Mouse (Mus musculus) intestine, embryonic 16.5 days (tissue): Measurements from ENCODE around the gene Cct4. TPM values are rescaled to one million over a fixed set of nuclear protein-coding genes. Genes with fewer than 3 reads are reported as not detected.

Experiments used
- ATAC-seq: fragments of 200-750 bp; cut with Nextera tagmentation; 2 replicates; pipeline ENCODE4 v1.8.0; 2017; ENCODE audit warnings: moderate TSS enrichment, moderate library complexity
- H3K27ac ChIP-seq: fragments of 300-500 bp; sonication (generic); 2 replicates; pipeline ENCODE4 v1.5.1; 2014; ENCODE audit warnings: mild to moderate bottlenecking, low read length
- H3K27me3 ChIP-seq: fragments of 300-500 bp; sonication (generic); replicated peaks from 2 replicates; pipeline ENCODE4 v1.6.1; 2014; ENCODE audit warnings: low read length, control low read depth, mixed read lengths; ENCODE audit not compliant: control insufficient read depth, insufficient read depth
- H3K36me3 ChIP-seq: fragments of 300-500 bp; sonication (generic); 2 replicates; pipeline ENCODE4 v1.6.1; 2014; ENCODE audit warnings: low read length, control low read depth; ENCODE audit not compliant: control insufficient read depth, insufficient read depth
- H3K4me1 ChIP-seq: fragments of 300-500 bp; sonication (generic); 2 replicates; pipeline ENCODE4 v1.6.1; 2014; ENCODE audit warnings: low read length, control low read depth, mixed read lengths; ENCODE audit not compliant: control insufficient read depth, insufficient read depth
- H3K4me2 ChIP-seq: fragments of 300-500 bp; sonication (generic); 2 replicates; pipeline ENCODE4 v1.6.1; 2014; ENCODE audit warnings: low read depth, low read length, control low read depth
- H3K4me3 ChIP-seq: fragments of 300-500 bp; sonication (generic); 2 replicates; pipeline ENCODE4 v1.5.1; 2014; ENCODE audit warnings: mild to moderate bottlenecking, low read length
- H3K9ac ChIP-seq: fragments of 300-500 bp; sonication (generic); 2 replicates; pipeline ENCODE4 v1.6.1; 2014; ENCODE audit warnings: low read depth, low read length
- H3K9me3 ChIP-seq: fragments of 300-500 bp; sonication (generic); 2 replicates; pipeline ENCODE4 v1.6.1; 2016; ENCODE audit warnings: low read length, control low read depth; ENCODE audit not compliant: control insufficient read depth
- WGBS: fragments of 180-500 bp; shearing (Covaris S2); extraction: QIAGEN DNeasy Blood & Tissue Kit; methylation state at CpG from one replicate; pipeline ENCODE4 v1.1.7; 2014; 5-methylcytosine and 5-hydroxymethylcytosine counted together
- polyA plus RNA-seq: library from polyadenylated mRNA; unstranded; fragments of >200 nt; fragmentation: Nextera tagmentation; extraction: Ambion mirVana; gene quantifications from 2 replicates; pipeline ENCODE4 v1.2.1, GENCODE M21; 2015

Cct4 gene
- polyA plus RNA-seq, 1 experiment from 2014 or later: 241 TPM

DNA sequence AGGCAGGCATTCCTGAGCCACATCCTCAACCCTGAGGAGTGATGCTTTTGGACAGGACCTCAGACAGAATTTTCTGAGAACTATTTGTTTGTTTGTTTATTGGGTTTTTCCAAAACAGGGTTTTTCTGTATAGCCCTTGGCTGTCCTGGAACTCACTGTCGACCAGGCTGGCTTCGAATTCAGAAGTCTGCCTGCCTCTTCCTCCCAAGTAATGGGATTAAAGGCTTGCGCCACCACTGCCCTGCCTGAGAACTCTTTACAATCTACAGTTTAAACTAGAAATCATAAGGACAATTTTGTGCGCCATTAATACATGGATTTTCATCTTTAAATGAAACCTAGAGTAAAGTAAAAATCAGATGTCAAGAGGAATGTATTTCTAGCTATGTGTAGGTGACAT, 5.1 kb downstream of the Cct4 start:
- H3K27me3 ChIP-seq: no peaks in the 10 kb centered on the region
- no peaks in the 10 kb centered on the region for H3K9me3 ChIP-seq
- no peak overlapping the region for H3K4me2 ChIP-seq
- 96% methylated on average over 4 of the region's 4 CpGs for WGBS
- H3K27ac ChIP-seq: no peak overlapping the region
- no peak for ATAC-seq
- peaks cover 21% of the 10 kb centered on the region; the same call in 1 of the 2 replicates for H3K36me3 ChIP-seq
- peaks cover 5% of the 10 kb centered on the region for H3K4me1 ChIP-seq
- H3K4me3 ChIP-seq: no peak overlapping the region
- H3K9ac ChIP-seq: no peak overlapping the region

DNA sequence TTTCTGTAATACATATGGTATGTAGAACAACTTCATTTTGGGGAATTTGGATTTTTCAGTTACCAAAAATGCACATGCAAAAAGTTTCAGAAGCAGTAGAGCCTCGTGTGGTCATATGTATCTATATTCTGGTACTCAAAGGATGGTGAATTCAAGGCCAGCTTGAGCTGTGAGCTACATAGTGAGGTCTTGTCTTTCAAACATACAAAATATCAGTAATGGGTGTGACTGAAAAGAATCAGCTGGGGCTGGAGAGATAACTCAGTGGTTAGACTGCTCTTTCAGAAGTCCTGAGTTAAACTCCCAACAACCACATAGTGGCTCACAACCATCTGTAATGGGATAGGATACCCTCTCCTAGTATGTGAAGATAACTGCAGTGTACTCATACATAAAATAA, 8.0 kb downstream of the Cct4 start:
- H3K36me3 ChIP-seq: peaks cover 29% of the 10 kb centered on the region
- no peak overlapping the region for H3K4me3 ChIP-seq
- H3K27ac ChIP-seq: no peak overlapping the region
- no peaks in the 10 kb centered on the region for H3K9me3 ChIP-seq
- WGBS: 76% methylated on average over 1 of the region's 1 CpGs
- H3K4me2 ChIP-seq: no peak overlapping the region
- H3K9ac ChIP-seq: no peak overlapping the region
- no peaks in the 10 kb centered on the region for H3K4me1 ChIP-seq
- H3K27me3 ChIP-seq: no peaks in the 10 kb centered on the region
- ATAC-seq: no peak

DNA sequence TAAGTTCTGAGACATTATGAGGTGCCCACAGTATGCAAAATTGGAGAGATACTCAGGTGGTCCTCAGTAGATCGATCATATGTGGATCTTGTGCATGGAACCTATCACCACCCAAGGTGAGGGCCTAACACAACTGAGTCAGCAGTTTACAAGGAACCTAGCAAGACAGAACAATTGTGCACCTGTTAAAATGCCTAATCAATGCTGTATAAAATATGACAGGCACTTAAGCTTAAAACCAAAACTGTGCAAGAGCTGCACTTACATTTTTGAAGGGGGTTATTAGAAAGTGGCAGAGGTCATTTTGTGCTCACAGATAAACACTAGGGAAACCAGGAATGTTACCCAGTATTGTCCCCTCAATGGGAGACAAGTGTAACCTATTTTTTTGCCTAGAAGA, 15.0 kb downstream of the Cct4 start:
- Histone ChIP-seq H3K9me3 (no peaks in the 10 kb centered on the region), H3K36me3 (peaks cover 13% of the 10 kb centered on the region), H3K27ac (no peak overlapping the region), H3K4me2 (no peak overlapping the region), H3K27me3 (no peaks in the 10 kb centered on the region), H3K4me1 (peaks cover 5% of the 10 kb centered on the region; the same call in 1 of the 2 replicates), H3K4me3 (no peak overlapping the region), H3K9ac (no peak overlapping the region)
- ATAC-seq: no peak
- 86% methylated on average over 1 of the region's 1 CpGs for WGBS

DNA sequence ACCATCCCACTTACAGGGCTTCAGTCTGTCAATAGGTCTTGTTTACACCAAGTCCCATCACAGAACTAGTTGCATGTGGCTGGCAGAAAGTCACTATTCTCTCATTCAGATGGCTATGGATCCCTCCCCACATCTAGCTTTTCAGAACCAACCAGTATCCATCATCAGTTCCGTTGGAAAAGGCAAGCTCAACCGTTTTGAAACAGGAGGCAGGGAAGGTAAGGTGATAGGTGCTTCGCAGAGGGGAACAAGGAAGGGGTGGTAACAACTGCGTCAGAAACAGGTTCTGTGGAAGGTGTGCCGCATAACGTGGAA, 16.8 kb downstream of the Cct4 start:
- no peaks in the 10 kb centered on the region for H3K9me3 ChIP-seq
- peak overlapping the region; percentile 86 for H3K4me2 ChIP-seq
- H3K27ac ChIP-seq: peak overlapping the region; percentile 26
- WGBS: 5% methylated on average over 6 of the region's 6 CpGs
- H3K9ac ChIP-seq: peak overlapping the region; percentile 57
- peak overlapping the region; percentile 68 for H3K4me3 ChIP-seq
- peaks cover 5% of the 10 kb centered on the region; the same call in 1 of the 2 replicates for H3K4me1 ChIP-seq
- no peaks in the 10 kb centered on the region for H3K27me3 ChIP-seq
- peaks cover 9% of the 10 kb centered on the region for H3K36me3 ChIP-seq
- ATAC-seq: peak; percentile 37; the same call in 1 of the 2 replicates

DNA sequence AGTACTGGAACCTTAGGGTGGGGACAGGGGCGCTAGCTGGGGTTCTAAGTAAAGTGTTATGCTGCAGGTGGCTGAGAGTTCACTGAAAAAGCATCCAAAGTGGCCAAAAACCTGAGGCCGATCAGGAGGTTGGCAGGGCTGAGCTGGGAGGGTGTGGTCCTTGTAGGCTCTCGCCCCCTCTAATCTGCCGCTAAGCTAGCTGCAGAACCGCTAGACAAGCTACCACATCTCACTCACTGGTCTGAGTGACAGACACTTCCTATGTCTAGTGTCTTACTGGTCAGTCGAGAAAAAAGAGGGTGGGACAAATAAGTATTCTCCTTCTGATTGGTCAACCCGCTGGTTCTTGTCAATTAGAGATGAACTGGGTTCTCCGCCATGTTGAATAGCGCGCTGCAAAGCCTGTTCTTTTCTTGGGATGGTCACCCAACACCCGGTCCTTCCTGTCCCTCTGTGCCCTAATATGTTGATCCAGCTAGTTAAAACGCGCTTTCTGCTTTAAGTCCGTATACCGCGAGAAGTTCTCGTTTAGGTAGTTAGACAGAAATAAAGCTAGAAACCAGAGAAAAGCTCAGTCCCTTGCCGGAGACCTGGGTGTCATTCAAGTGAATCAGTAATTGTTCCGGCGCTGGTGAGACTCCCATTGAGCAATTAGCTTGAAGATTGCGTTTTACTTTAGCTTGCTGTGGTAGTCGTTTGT, 17.3 kb downstream of the Cct4 start, which contains the start of gene Fam161a:
Gene Fam161a, plus strand, starts transcription at position 51 of the 700 bp plus-strand sequence.
- WGBS: under 1% methylated on average over 22 of the region's 22 CpGs
- H3K4me3 ChIP-seq: peak within 1 kb of the TSS; percentile 68
- peaks cover 7% of the 10 kb centered on the region for H3K36me3 ChIP-seq
- H3K4me2 ChIP-seq: peak within 1 kb of the TSS; percentile 86
- ATAC-seq: peak; percentile 93
- no peaks in the 10 kb centered on the region for H3K27me3 ChIP-seq
- no peaks in the 10 kb centered on the region for H3K9me3 ChIP-seq
- H3K9ac ChIP-seq: peak within 1 kb of the TSS; percentile 79
- peak within 1 kb of the TSS; percentile 86 for H3K27ac ChIP-seq
- peaks cover 5% of the 10 kb centered on the region; the same call in 1 of the 2 replicates for H3K4me1 ChIP-seq

DNA sequence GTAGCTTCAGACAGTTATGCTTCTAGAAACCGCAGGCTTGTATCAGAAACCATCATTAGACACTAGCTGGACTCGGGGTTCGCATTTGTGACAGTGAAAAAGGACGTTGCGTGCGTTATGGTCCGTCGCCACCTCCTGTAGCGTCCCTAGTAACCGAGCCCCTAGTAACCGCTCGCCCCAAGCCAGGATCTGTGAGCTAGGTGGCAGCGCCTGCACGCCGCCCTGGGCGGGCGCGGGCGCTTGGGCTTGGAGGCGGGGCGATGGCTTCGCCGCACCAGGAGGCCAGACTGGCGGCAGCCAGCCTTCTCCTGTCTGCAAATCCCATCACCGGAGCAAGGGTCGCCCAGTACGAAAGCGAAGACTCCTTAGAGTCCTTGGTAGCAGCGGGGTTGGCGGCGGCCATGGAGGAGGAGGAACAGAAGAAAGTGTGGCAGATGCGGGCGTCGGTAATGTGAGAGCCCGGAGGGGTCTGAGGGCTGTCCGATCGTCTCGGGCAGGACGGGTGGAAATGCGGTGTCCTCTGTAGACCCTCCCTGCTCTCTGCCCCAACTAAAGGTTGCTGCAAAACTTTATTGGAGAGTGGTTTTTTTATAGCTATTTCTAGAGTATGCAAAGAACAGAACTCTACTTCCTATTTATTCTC, 18.0 kb downstream of the Cct4 start:
- WGBS: under 1% methylated on average over 40 of the region's 40 CpGs
- Histone ChIP-seq H3K9me3 (no peaks in the 10 kb centered on the region), H3K4me2 (peak overlapping the region; percentile 86), H3K9ac (peak overlapping the region; percentile 79), H3K36me3 (peaks cover 6% of the 10 kb centered on the region; the same call in 1 of the 2 replicates), H3K4me3 (peak overlapping the region; percentile 68), H3K4me1 (peaks cover 5% of the 10 kb centered on the region; the same call in 1 of the 2 replicates), H3K27me3 (no peaks in the 10 kb centered on the region), H3K27ac (peak overlapping the region; percentile 86)
- ATAC-seq: peak; percentile 97

DNA sequence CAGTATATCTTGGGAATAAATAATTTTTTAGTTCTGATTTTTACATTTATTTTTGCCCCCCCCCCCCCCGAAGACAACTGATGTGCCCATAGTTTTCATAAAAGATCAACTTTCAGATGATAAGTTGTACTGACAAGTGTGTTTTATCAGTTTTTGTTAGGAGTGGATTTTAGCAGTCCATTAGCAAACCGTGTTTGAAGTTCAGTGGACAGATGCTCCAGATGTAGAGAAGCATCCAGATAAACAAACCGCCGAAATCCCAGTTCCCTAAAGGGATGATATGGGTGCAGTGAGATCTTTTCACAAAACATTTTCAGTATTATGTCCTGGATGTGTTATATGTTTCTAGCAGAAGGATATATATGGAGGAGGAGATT, 18.5 kb downstream of the Cct4 start:
- Histone ChIP-seq H3K27me3 (no peaks in the 10 kb centered on the region), H3K9me3 (no peaks in the 10 kb centered on the region), H3K27ac (no peak overlapping the region), H3K36me3 (peaks cover 3% of the 10 kb centered on the region; the same call in 1 of the 2 replicates), H3K4me1 (peaks cover 5% of the 10 kb centered on the region; the same call in 1 of the 2 replicates), H3K4me2 (peak overlapping the region; percentile 86), H3K9ac (0 out of 2 replicates have a peak overlapping the region, but pooled peaks have one; percentile 79), H3K4me3 (peak overlapping the region; percentile 68)
- WGBS: 29% methylated on average over 4 of the region's 4 CpGs
- ATAC-seq: no peak

DNA sequence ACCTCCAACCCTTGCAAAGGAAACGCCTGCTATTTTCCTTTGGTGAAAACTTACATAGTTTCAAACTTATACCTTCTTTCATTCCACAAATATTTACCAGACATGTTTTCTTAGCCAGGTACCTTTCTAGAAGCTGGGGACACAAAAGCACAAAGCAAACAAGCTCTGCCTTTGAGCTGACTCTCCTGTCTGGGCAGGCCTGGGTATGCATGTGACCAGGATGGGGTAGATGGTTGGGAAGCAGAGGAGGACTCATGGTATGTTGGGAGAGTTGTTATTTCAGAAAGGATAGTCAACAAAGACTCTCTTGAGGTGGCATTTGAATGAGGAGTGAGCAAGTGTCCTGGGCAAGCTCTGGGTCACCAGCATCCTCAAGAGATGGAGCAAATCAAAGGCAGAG, 22.8 kb downstream of the Cct4 start:
- H3K4me1 ChIP-seq: no peaks in the 10 kb centered on the region
- no peak overlapping the region for H3K27ac ChIP-seq
- no peak overlapping the region for H3K4me2 ChIP-seq
- no peaks in the 10 kb centered on the region for H3K9me3 ChIP-seq
- no peaks in the 10 kb centered on the region for H3K27me3 ChIP-seq
- WGBS: 69% methylated on average over 1 of the region's 1 CpGs
- H3K36me3 ChIP-seq: no peaks in the 10 kb centered on the region
- no peak for ATAC-seq
- H3K9ac ChIP-seq: no peak overlapping the region
- no peak overlapping the region for H3K4me3 ChIP-seq

DNA sequence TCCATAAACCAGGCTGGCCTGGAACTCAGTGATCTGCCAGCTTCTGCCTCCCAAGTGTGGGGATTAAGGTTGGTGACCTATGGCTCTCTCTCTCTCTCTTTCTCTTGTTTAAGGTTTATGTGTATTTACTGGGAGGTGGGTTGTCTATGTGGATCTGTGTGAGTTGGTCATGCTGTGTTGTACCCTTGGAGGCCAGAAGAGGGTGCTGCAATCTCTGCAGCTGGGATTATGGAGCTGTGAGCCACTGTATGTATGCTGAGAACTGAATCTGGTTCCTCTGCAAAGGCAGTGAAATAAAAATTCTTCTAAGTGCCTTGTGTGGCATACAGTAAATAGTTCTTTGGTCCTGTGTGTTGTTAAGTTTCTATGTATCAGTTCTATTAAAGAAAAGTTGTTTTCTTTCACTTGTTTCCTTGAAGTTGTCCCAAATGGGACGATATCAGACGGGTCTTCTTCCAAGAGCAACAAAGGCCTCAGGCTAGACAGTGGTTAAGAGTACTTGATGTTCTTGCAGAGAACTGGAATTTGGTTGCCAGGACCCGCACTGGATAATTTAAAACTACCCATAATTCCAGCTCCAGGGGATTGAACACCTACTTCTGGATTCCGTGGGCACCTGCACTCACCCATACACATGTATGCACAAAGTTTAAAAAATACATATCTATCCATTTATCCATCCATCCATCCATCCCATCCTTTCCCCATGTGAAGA, 23.4 kb downstream of the Cct4 start:
- no peak overlapping the region for H3K27ac ChIP-seq

More for the DNA sequence above, 23.4 kb downstream of the Cct4 start:
- H3K4me2 ChIP-seq: no peak overlapping the region
- WGBS: 88% methylated on average over 4 of the region's 4 CpGs
- no peaks in the 10 kb centered on the region for H3K27me3 ChIP-seq
- no peak overlapping the region for H3K9ac ChIP-seq
- no peaks in the 10 kb centered on the region for H3K36me3 ChIP-seq
- ATAC-seq: no peak
- H3K4me1 ChIP-seq: no peaks in the 10 kb centered on the region
- no peak overlapping the region for H3K4me3 ChIP-seq
- no peaks in the 10 kb centered on the region for H3K9me3 ChIP-seq
